Mouse (Mus musculus): ENCODE data around the gene Slc12a7.

The Slc12a7 gene

DNA sequence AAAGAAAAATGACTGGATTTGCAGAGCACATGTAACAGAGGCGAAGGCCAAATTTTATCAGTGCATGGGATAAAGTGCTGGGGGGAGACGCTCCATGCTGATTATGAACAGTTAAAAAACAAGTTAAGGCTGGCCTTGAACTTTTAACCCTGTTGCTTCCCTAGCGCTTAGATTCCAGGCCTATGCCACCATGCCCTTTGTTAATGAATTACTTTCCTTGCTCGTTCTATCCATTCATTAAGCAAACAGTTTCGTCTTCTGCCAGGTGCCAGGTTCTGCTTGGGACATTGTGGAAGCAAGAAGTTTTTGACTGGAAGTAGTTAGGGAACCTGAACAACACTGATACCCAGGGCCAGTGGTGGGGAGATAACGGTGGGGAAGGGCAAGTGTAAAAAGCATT lies 90.8 kb downstream of the Slc12a7 start:
- DNase-seq = no peak

DNA sequence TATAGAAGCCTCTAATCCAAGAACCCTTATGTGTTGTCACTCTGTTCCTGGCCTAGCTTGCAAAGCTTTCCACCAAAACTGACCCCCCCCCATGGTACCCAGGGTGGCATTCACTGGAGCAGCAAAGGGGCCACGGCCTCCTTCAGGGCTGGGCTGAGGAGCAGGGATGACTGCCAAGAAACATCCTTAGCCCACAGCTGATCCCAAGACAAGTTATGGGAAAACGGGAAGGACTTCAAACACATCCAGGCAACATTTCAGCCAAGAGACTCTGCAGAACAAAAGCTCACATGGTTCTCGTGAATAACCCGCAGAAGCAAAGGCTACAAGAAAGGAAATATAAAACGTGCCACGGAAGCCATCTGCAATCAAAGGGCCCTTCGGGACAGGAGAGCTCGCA lies 94.3 kb downstream of the Slc12a7 start:
- no peak for DNase-seq

DNA sequence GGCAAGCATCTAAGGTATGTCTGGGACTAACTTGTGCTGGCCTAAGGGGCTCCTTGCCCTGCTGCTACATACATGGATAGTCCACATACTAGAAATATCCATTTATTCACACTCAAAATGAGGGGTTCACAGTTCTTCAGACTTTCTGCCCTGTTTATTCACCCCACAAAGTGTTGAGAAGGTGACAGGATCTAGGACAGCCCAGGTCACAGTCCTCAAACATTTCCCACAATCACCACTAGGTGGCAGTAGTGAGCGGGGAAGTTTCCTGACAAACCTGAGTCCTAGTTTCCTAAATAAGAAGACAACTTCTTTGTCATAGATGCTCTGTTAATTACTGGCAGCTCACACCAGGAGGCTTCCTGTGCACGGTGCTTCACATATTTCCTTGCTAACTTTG lies 98.6 kb downstream of the Slc12a7 start:
- DNase-seq = peak; percentile 26

- DNase-seq = no peak
Measured at GRCm38 (mm10) chr13:73833809-73834208, 100.9 kb downstream of the Slc12a7 start.

DNA sequence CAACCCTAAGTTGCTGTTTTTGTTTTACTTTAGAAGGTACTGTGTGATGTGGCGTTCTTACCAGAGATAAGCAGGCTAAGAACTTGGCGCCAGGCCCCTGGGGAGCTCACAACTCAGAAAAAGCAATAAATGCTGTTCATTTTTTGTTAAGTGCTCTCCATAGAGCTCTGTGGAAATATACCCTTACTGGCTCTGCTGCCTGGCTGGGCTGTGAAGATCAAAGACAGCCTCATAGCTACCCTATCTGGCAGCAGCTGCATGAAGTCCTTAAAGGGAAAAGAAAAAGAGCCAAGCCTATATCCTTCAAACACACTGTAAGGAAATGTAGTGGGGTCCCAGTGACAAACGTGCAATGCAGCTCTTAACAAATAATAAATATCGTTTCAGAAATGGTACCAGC lies 102.9 kb downstream of the Slc12a7 start:
- DNase-seq = no peak

- DNase-seq = no peak
Measured at GRCm38 (mm10) chr13:73836491-73836890, 103.6 kb downstream of the Slc12a7 start.

DNA sequence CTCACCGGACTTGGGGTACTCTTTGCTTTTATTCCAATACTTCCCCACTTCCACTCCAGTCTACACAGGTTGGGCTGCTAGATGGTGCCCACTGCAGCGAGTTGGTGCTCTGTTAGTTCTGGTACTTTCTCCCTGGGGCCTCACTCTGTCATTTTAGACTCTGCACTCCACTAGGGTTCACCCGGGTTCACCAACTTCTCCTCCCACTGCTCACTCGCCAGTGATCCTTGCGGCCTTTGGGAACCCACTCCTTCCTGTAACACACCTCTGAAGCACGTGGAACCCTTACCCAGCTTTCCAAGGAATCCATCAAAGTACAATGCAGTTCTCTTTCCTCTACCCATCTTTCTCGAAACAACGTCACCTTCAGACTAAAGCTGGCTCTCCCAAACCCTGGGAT lies 104.8 kb downstream of the Slc12a7 start:
- DNase-seq = no peak

- DNase-seq = no peak
Measured at GRCm38 (mm10) chr13:73839137-73839548, 106.2 kb downstream of the Slc12a7 start.

DNA sequence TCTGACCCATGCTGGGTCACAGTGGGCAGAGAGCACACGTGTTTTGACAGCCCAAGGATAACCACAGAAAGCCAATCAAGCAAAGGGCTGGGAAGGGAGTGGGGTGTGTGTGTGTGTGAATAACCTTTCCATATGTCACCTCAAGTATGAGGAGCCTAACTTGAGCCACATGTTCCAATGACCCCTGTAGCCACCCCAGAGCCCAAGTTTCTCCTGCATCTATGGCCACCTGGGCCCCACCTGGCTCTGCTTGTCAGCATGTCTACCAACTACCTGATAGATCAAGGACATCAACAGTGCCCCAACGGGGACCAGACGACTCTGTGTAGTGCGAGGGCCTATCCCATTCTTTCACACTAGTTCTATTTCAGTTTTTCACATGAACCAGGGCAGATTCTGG lies 106.8 kb downstream of the Slc12a7 start:
- DNase-seq = no peak

GRCm38 (mm10) chr13:73842696-73843095 lies 109.8 kb downstream of the Slc12a7 start:
- DNase-seq = no peak

GRCm38 (mm10) chr13:73846589-73847464 lies 113.9 kb downstream of the Slc12a7 start:
- DNase-seq = no peak

- DNase-seq = peak; percentile 14
Measured at GRCm38 (mm10) chr13:73847465-73847836, 114.6 kb downstream of the Slc12a7 start, which contains the start of gene Nkd2. Nkd2 (minus strand) TSS chr13:73847631.

Data from cerebellum, adult 9-10 months (tissue).